Mouse (Mus musculus) heart, embryonic 16.5 days (tissue): ENCODE measurements around the gene Cd28. TPM values are rescaled to one million over a fixed set of nuclear protein-coding genes. Genes with fewer than 3 reads are reported as not detected.

Experiments
- ATAC-seq: fragments of 200-750 bp; cut with Nextera tagmentation; replicated peaks from 2 replicates; pipeline ENCODE4 v1.8.0; 2017; ENCODE audit warnings: moderate number of reproducible peaks; ENCODE audit not compliant: insufficient read depth, low FRiP score; ENCODE audit errors: extremely low read depth
- H3K27ac ChIP-seq: fragments of 300-500 bp; sonication (generic); 2 replicates; pipeline ENCODE4 v1.5.1; 2014; ENCODE audit warnings: mild to moderate bottlenecking, low read length, control low read depth, moderate library complexity
- H3K27me3 ChIP-seq: fragments of 300-500 bp; sonication (generic); 2 replicates; pipeline ENCODE4 v1.6.1; 2014; ENCODE audit warnings: low read length, mixed read lengths; ENCODE audit not compliant: control insufficient read depth, insufficient read depth
- H3K36me3 ChIP-seq: fragments of 300-500 bp; sonication (generic); 2 replicates; pipeline ENCODE4 v1.6.1; 2014; ENCODE audit not compliant: control insufficient read depth, insufficient read depth
- H3K4me1 ChIP-seq: fragments of 300-500 bp; sonication (generic); 2 replicates; pipeline ENCODE4 v1.6.1; 2014; ENCODE audit warnings: low read length, mixed read lengths; ENCODE audit not compliant: control insufficient read depth, insufficient read depth
- H3K4me2 ChIP-seq: fragments of 300-500 bp; sonication (generic); 2 replicates; pipeline ENCODE4 v1.6.1; 2014; ENCODE audit warnings: low read depth, mild to moderate bottlenecking, control low read depth, low read length
- H3K4me3 ChIP-seq: fragments of 300-500 bp; sonication (generic); 2 replicates; pipeline ENCODE4 v1.5.1; 2014; ENCODE audit warnings: mild to moderate bottlenecking, control low read depth, low read length
- H3K9ac ChIP-seq: fragments of 300-500 bp; sonication (generic); 2 replicates; pipeline ENCODE4 v1.6.1; 2014; ENCODE audit warnings: low read length, control low read depth
- H3K9me3 ChIP-seq: fragments of 300-500 bp; sonication (generic); replicated peaks from 2 replicates; pipeline ENCODE4 v1.6.1; 2016; ENCODE audit warnings: low read length; ENCODE audit not compliant: control insufficient read depth
- WGBS: fragments of 180-500 bp; shearing (Covaris S2); extraction: QIAGEN DNeasy Blood & Tissue Kit; methylation state at CpG from one replicate; pipeline ENCODE4 v1.1.7; 2014; 5-methylcytosine and 5-hydroxymethylcytosine counted together
- polyA plus RNA-seq: library from polyadenylated mRNA; unstranded; fragments of >200 nt; fragmentation: Nextera tagmentation; extraction: Ambion mirVana; gene quantifications from 2 replicates; pipeline ENCODE4 v1.2.1, GENCODE M21; 2015

Cd28 gene
- polyA plus RNA-seq, 1 experiment from 2014 or later = 3.7 TPM

DNA sequence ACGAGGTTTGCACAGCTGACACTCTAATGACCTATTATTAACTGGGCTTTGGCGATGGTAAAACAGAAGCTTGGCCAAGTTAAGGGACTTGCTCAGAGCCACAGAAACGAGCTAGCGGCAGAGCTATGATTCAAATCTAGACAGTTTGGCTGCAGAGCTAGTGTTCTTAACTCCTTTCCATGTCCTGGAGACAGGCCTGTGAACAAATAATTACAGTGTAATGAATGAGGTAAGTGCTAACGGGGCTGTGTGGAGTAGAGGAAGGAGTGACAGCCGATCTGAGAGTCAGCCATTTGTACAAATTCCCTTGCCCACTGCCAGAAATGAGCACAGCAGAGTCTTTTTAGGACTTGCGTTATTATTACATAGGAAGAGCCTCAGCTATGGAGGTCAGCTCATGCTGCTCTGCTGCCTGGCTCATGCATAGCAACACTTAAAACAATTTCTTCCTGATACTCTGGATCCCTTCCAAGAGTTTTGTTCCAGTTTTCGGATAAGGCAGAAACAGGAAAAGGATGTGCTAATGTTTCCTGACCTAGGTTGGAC, 876 bp upstream of the Cd28 start:
- Histone ChIP-seq H3K27me3 (no peaks in the 10 kb centered on the region), H3K4me2 (no peak overlapping the region; the same call in 1 of the 2 replicates), H3K9ac (no peak overlapping the region), H3K27ac (peak overlapping the region; percentile 73), H3K9me3 (0 out of 2 replicates have a peak, but pooled peaks cover 5% of the 10 kb centered on the region), H3K36me3 (no peaks in the 10 kb centered on the region), H3K4me1 (peaks cover 11% of the 10 kb centered on the region), H3K4me3 (no peak overlapping the region)
- ATAC-seq = peak; percentile 83
- 27% methylated on average over 8 of the region's 8 CpGs for WGBS

DNA sequence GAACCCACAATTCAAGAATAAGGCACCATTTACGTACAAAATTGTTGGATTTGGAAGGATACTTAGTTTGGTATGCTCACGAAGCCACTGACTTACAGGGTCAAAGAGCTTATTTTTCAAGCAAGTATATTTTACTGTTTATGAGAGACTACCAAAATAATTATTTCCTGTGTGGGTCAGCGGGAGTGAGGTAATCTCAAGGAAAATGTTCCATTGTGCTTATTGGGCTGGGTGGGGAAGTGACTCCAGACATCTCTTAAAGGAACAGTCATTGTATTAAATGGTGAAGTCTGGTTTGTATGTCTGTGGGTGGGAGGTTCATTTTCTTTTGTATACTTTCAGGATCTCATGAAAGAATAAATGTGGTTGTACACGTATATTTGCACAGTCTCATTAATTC, 2.0 kb downstream of the Cd28 start:
- ATAC-seq = no peak
- Histone ChIP-seq H3K4me1 (peaks cover 11% of the 10 kb centered on the region), H3K9me3 (0 out of 2 replicates have a peak, but pooled peaks cover 5% of the 10 kb centered on the region), H3K4me2 (no peak overlapping the region), H3K9ac (no peak overlapping the region), H3K27ac (peak overlapping the region; percentile 24; the same call in 1 of the 2 replicates), H3K4me3 (no peak overlapping the region), H3K36me3 (no peaks in the 10 kb centered on the region), H3K27me3 (no peaks in the 10 kb centered on the region)
- WGBS = 66% methylated on average over 4 of the region's 4 CpGs

DNA sequence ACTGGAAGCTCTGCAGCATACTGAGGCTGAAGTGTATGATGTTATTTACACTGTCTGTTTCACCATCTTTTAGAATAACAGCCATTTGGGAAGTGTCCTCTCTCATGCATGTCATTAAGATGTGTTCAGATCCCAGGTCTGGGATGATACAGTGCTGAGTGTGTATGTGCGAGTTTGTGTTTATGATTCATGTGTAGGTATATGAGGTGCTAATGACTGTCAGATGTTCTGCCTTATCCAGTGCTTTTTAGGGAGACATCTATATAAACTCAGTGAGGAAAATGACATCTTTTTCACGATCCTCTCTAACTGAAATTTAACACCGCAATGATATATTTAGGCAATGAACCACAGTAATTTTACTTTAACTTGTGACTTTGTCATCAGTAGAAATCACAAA, 7.0 kb downstream of the Cd28 start:
- no peak overlapping the region for H3K9ac ChIP-seq
- no peak for ATAC-seq
- H3K4me2 ChIP-seq = no peak overlapping the region
- no peak overlapping the region for H3K4me3 ChIP-seq
- no peaks in the 10 kb centered on the region for H3K36me3 ChIP-seq
- 0 out of 2 replicates have a peak, but pooled peaks cover 5% of the 10 kb centered on the region for H3K9me3 ChIP-seq
- WGBS = 86% methylated on average over 3 of the region's 3 CpGs
- no peaks in the 10 kb centered on the region for H3K4me1 ChIP-seq
- no peaks in the 10 kb centered on the region for H3K27me3 ChIP-seq
- H3K27ac ChIP-seq = no peak overlapping the region

DNA sequence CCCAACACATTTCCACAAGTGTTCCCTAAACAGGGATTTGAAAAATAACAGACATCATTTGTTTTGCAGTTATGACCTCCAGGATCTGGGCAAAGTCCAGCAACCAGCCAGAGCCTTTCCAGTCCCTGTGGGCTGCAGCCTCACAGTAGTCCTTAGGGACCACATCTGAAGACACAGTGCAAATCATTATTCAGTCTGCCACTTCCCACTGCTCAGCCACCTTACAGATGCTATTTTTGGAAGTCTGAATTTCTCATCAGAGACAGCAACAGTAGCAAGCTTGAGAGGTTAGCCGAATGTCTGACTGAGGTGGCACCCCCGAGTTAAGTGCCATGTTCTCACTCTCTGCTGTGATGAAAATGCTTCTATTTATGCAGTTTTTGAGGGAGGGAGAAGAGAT, 15.3 kb downstream of the Cd28 start:
- H3K4me2 ChIP-seq = no peak overlapping the region; the same call in 1 of the 2 replicates
- H3K9me3 ChIP-seq = 0 out of 2 replicates have a peak, but pooled peaks cover 3% of the 10 kb centered on the region
- peak; percentile 64; the same call in 1 of the 2 replicates for ATAC-seq
- H3K27me3 ChIP-seq = no peaks in the 10 kb centered on the region
- H3K9ac ChIP-seq = no peak overlapping the region
- 39% methylated on average over 2 of the region's 2 CpGs for WGBS
- H3K4me1 ChIP-seq = peaks cover 16% of the 10 kb centered on the region
- H3K36me3 ChIP-seq = no peaks in the 10 kb centered on the region
- H3K27ac ChIP-seq = peak overlapping the region; percentile 52
- H3K4me3 ChIP-seq = no peak overlapping the region

DNA sequence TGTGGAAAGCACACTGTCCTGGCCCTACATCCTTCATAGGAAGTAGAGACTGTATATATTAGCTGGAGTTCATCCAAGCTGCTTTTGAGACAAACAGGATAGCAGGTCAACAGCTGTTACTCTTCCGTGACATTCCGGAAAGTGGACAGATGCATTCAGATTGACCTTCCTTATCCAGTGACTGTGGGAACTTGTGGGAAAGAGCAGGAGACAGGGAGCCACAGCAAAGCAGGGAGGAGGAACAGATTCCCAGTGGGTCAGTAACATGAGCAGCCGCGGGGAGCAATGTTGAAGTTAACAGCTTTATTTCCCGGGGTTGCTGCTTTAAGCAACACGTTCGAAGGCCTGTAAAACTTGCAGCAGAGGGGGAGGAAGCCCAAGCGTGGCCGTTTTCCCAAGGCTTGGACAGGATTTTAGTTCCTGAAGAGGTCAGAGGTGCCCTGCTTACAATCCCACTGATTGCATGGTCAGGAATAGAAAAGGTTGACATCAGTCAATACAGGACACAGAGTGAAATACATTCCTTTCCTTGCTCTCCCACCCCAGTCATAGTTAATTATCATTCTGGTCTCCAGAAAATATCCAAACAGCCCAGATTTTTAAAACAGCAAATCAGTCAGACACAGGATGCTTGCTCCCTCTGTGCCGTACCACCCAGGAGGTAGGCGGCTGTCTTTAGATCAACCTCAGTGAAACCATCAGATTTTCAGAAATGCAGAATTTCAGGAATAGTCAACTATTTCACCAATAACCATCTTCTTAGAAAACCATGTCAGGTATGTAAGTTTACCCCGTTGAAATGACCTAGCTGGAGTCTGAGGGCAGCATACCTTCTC, 18.7 kb downstream of the Cd28 start:
- no peak overlapping the region for H3K4me3 ChIP-seq
- H3K36me3 ChIP-seq = no peaks in the 10 kb centered on the region
- H3K4me2 ChIP-seq = no peak overlapping the region
- H3K27me3 ChIP-seq = no peaks in the 10 kb centered on the region
- peak; percentile 79 for ATAC-seq
- peaks cover 16% of the 10 kb centered on the region for H3K4me1 ChIP-seq
- H3K9ac ChIP-seq = no peak overlapping the region
- 0 out of 2 replicates have a peak, but pooled peaks cover 3% of the 10 kb centered on the region for H3K9me3 ChIP-seq
- 42% methylated on average over 12 of the region's 12 CpGs for WGBS
- peak overlapping the region; percentile 80 for H3K27ac ChIP-seq

DNA sequence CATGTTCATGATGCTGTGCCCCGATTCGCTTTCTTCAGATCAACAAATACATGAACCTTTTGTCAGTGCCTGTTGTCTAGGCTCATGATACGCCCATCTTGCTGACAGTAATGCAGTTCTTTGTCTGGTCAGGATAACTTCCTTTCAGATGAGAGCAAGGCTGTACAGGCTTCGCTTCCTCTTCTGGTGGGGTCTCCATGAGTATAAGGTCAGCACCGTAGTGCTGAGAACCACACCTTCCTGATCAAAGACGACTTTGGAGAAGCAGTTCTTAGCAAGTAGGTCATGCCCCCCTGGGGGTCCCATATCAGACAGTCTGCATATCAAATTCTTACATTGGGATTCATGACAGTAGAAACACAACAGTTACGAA, 19.3 kb downstream of the Cd28 start:
- WGBS = 75% methylated on average over 7 of the region's 7 CpGs
- ATAC-seq = no peak
- H3K4me2 ChIP-seq = no peak overlapping the region

DNA sequence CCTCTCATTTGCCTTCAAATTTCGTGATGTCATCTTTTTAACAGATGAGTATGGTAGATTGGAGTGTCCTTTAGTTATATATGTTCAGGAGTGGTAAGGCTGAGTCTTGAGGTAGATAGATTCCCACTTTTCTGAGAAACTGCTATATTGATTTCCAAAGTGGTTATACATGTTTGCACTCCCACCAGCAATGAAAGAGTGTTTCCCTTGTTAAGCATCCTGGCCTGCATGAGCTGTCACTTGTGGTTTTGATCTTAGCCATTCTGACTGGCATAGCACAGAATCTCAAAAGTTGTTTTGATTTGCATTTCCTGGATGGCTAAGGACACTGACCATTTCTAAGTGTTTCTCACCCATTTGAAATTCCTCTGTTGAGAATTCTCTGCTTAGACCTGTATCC, 27.7 kb downstream of the Cd28 start:
- Histone ChIP-seq H3K9ac (no peak overlapping the region), H3K9me3 (no peaks in the 10 kb centered on the region), H3K4me3 (no peak overlapping the region), H3K4me2 (no peak overlapping the region), H3K27me3 (no peaks in the 10 kb centered on the region), H3K4me1 (peaks cover 15% of the 10 kb centered on the region), H3K36me3 (no peaks in the 10 kb centered on the region), H3K27ac (no peak overlapping the region)
- no peak for ATAC-seq
- WGBS = 67% methylated on average over 1 of the region's 1 CpGs

More for the DNA sequence above, 19.3 kb downstream of the Cd28 start:
- Histone ChIP-seq H3K27me3 (no peaks in the 10 kb centered on the region), H3K4me1 (peaks cover 16% of the 10 kb centered on the region), H3K9me3 (0 out of 2 replicates have a peak, but pooled peaks cover 3% of the 10 kb centered on the region), H3K9ac (no peak overlapping the region), H3K36me3 (no peaks in the 10 kb centered on the region), H3K27ac (peak overlapping the region; percentile 80), H3K4me3 (no peak overlapping the region)

DNA sequence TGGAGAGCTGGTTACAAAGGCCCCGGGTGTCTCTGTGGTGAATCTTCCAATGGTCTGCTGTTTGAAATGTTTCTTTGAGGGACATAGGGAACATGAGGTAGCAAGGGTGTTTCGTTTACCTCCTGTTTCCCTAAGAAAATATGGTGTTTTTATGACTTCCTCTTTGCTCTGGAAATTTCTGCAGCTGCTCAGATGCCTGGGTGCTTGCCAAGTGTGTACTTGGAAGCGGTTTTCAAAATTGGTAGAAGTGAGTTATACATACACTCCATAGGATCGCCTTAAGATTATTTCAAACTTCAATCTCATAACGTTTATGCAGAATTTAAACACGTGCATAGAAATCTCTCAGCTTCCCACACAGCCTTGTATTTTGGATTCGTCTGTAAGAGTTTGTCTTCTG, 29.1 kb downstream of the Cd28 start:
- Histone ChIP-seq H3K4me1 (peaks cover 22% of the 10 kb centered on the region), H3K27me3 (no peaks in the 10 kb centered on the region), H3K4me3 (no peak overlapping the region), H3K9me3 (no peaks in the 10 kb centered on the region), H3K9ac (no peak overlapping the region), H3K4me2 (no peak overlapping the region), H3K27ac (peak overlapping the region; percentile 67), H3K36me3 (no peaks in the 10 kb centered on the region)
- no peak for ATAC-seq
- WGBS = 49% methylated on average over 7 of the region's 7 CpGs

DNA sequence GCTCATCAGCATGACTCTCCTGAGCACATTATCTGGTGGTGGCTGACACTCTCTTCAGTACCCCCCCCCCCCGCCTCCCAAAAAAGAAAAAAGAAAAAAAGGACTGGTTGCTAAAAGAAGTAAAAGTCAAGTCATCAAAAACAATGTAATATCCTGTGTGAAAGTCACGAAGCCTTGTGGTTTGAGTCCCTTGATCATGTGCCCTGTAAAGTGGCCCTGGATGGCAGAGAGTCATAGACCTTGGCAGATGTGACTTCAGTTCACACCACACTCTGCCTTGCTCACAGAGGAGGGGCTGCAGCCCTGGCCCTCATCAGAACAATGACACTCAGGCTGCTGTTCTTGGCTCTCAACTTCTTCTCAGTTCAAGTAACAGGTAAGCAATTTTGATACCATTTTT, 29.6 kb downstream of the Cd28 start:
- H3K27ac ChIP-seq = peak overlapping the region; percentile 67

More for the DNA sequence above, 29.6 kb downstream of the Cd28 start:
- Histone ChIP-seq H3K27me3 (no peaks in the 10 kb centered on the region), H3K9me3 (no peaks in the 10 kb centered on the region), H3K36me3 (no peaks in the 10 kb centered on the region), H3K9ac (no peak overlapping the region), H3K4me1 (peaks cover 22% of the 10 kb centered on the region), H3K4me2 (no peak overlapping the region), H3K4me3 (no peak overlapping the region)
- WGBS = 52% methylated on average over 2 of the region's 2 CpGs
- ATAC-seq = peak; percentile 78
